Mouse (Mus musculus) bone marrow macrophage, adult 2 months (primary cell): ENCODE results near the gene Fam160a1.

Experiments
- CTCF ChIP-seq: IDR thresholded peaks from 2 replicates; pipeline ENCODE4 v1.5.1; 2012; ENCODE audit warnings: low read depth, mild to moderate bottlenecking, low read length, moderate library complexity
- POLR2A ChIP-seq: IDR thresholded peaks from 2 replicates; pipeline ENCODE4 v1.6.1; 2012; ENCODE audit warnings: mild to moderate bottlenecking, low read depth, low read length, borderline replicate concordance

DNA sequence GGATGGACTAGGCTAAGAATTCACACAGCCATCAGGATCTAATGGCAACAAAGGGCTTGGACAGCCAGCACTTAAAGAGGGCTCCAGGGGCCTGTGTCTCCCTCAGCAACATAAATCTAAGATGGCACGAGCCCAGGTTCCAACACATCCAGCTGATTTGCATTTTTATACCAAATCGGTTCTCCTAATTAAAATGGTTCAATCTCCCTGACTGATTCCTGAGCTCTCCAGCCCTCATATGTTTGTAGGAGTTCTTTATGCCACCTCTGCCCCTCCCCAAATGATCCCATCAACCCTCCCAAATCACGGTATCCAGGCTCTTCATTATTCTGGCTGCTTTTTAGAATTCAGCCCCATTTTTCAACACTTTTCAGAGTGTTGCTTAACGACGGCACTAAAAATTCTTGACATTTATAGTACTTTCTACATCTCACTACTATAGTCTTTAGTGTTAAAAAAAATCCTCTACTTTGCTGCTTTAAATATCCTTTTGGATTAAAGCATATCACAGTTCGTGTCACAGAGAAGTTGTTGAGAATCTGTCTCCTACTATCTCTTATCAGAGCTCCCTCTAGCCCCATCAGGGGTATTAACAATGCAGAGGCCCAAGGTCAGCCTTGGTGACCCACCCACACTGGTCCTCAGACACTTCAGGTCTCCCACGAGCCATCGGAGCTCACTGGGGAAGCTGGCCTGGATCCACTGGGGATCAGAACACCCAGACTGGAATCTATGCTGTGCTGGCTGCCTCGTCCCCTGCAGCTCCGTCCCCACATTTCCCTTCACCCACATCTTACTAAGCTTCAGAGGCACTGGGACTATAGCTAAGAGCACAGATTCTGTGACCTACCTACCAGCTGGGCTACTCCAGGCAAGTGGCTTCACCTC, 154.9 kb downstream of the Fam160a1 start:
- no peak for TF ChIP-seq CTCF
- no peak for TF ChIP-seq POLR2A
